Mouse (Mus musculus) hindbrain, postnatal 0 days (tissue): ENCODE measurements at regions not wholly inside any gene's neighbourhood (a gene's known extent, or its start where the extent isn't known, plus 50 kb on each side); places are given as distances from the start of the nearest gene placed in this dataset.
A peak's percentile ranks its signal among the peaks of the same experiment; 100 is the strongest.

ENCODE experiments used
- ATAC-seq: fragments of 200-750 bp; cut with Nextera tagmentation; 2 replicates; pipeline ENCODE4 v1.8.0; 2017; ENCODE audit warnings: mild to moderate bottlenecking, moderate TSS enrichment, moderate library complexity
- DNase-seq: peaks from one replicate; pipeline ENCODE4 v3.0.0-alpha.2; 2015; ENCODE audit warnings: low spot score
- H3K27ac ChIP-seq: fragments of 300-500 bp; sonication (generic); 2 replicates; pipeline ENCODE4 v1.5.1; 2014; ENCODE audit warnings: mild to moderate bottlenecking
- H3K27me3 ChIP-seq: fragments of 300-500 bp; sonication (generic); 2 replicates; pipeline ENCODE4 v1.6.1; 2014; ENCODE audit warnings: low read length, mixed read lengths; ENCODE audit not compliant: insufficient read depth
- H3K36me3 ChIP-seq: fragments of 300-500 bp; sonication (generic); 2 replicates; pipeline ENCODE4 v1.6.1; 2014; ENCODE audit warnings: low read length, mixed read lengths; ENCODE audit not compliant: insufficient read depth
- H3K4me1 ChIP-seq: fragments of 300-500 bp; sonication (generic); 2 replicates; pipeline ENCODE4 v1.6.1; 2014; ENCODE audit warnings: antibody characterized with exemption, low read length, mixed read lengths; ENCODE audit not compliant: insufficient read depth
- H3K4me2 ChIP-seq: fragments of 300-500 bp; sonication (generic); 2 replicates; pipeline ENCODE4 v1.6.1; 2014; ENCODE audit warnings: low read depth, mild to moderate bottlenecking, low read length, moderate library complexity, mixed read lengths
- H3K4me3 ChIP-seq: fragments of 300-500 bp; sonication (generic); 2 replicates; pipeline ENCODE4 v1.5.1; 2014; ENCODE audit warnings: low read length
- H3K9ac ChIP-seq: fragments of 300-500 bp; sonication (generic); replicated peaks from 2 replicates; pipeline ENCODE4 v1.6.1; 2014; ENCODE audit warnings: mild to moderate bottlenecking, low read length, moderate library complexity, mixed read lengths
- H3K9me3 ChIP-seq: fragments of 300-500 bp; sonication (generic); 2 replicates; pipeline ENCODE4 v1.6.1; 2016; ENCODE audit warnings: low read length, mixed read lengths
- CTCF ChIP-seq: IDR thresholded peaks from 2 replicates; pipeline ENCODE4 v1.5.1; 2016; ENCODE audit warnings: antibody characterized with exemption, control low read depth, low read depth
- WGBS: fragments of 180-500 bp; shearing (Covaris S2); extraction: QIAGEN DNeasy Blood & Tissue Kit; methylation state at CpG from one replicate; pipeline ENCODE4 v1.1.7; 2014; 5-methylcytosine and 5-hydroxymethylcytosine counted together

- H3K9me3 ChIP-seq = no peaks in the 10 kb centered on the region
- TF ChIP-seq CTCF = no peak
- WGBS = 38% methylated on average over 2 of the region's 2 CpGs
- DNase-seq (no peak), ATAC-seq (no peak)
- no peak overlapping the region for H3K4me3 ChIP-seq
- H3K4me1 ChIP-seq = no peaks in the 10 kb centered on the region
- H3K9ac ChIP-seq = no peak overlapping the region
- no peak overlapping the region for H3K4me2 ChIP-seq
- no peaks in the 10 kb centered on the region for H3K36me3 ChIP-seq
- no peak overlapping the region for H3K27ac ChIP-seq
- H3K27me3 ChIP-seq = no peaks in the 10 kb centered on the region
These were observed 267.6 kb upstream of the Apob start for GRCm38 (mm10) chr12:7709872-7710271.

DNA sequence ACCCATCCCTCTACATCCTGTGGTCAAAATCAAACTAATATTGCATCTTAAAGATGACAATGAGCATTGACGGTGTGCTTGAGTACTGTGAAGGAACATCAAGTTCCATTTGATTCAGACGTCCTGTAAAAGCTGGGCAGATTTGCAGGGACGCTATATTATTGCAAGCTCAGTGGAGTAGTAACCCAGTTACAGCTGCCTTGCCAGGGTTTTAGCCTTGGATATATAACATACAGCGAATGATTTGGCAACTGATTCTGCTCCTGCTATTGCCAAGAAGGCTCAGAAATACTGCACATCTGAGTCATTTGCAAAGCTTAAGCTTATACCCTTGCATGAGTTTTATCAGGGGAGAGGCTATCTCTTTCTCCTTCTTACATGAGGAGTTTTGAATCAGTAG is 262.4 kb upstream of the Apob start:
- H3K27me3 ChIP-seq = no peaks in the 10 kb centered on the region
- H3K27ac ChIP-seq = no peak overlapping the region
- no peak overlapping the region for H3K4me2 ChIP-seq
- no peaks in the 10 kb centered on the region for H3K36me3 ChIP-seq
- no peaks in the 10 kb centered on the region for H3K4me1 ChIP-seq
- no peak for ATAC-seq
- WGBS = 87% methylated on average over 4 of the region's 4 CpGs
- no peak for TF ChIP-seq CTCF
- H3K9me3 ChIP-seq = no peaks in the 10 kb centered on the region
- DNase-seq = no peak
- no peak overlapping the region for H3K9ac ChIP-seq
- no peak overlapping the region for H3K4me3 ChIP-seq

- WGBS = 59% methylated on average over 2 of the region's 2 CpGs
- no peak overlapping the region for H3K27ac ChIP-seq
- H3K4me1 ChIP-seq = no peaks in the 10 kb centered on the region
- no peaks in the 10 kb centered on the region for H3K27me3 ChIP-seq
- H3K4me3 ChIP-seq = no peak overlapping the region
- H3K36me3 ChIP-seq = no peaks in the 10 kb centered on the region
- DNase-seq (peak; percentile 23), ATAC-seq (no peak)
- no peak overlapping the region for H3K9ac ChIP-seq
- no peaks in the 10 kb centered on the region for H3K9me3 ChIP-seq
- H3K4me2 ChIP-seq = no peak overlapping the region
- no peak for TF ChIP-seq CTCF
These were observed 258.9 kb upstream of the Apob start for GRCm38 (mm10) chr12:7718556-7718955.

- 39% methylated on average over 4 of the region's 4 CpGs for WGBS
These were observed 258.4 kb upstream of the Apob start for GRCm38 (mm10) chr12:7719080-7719479.

DNA sequence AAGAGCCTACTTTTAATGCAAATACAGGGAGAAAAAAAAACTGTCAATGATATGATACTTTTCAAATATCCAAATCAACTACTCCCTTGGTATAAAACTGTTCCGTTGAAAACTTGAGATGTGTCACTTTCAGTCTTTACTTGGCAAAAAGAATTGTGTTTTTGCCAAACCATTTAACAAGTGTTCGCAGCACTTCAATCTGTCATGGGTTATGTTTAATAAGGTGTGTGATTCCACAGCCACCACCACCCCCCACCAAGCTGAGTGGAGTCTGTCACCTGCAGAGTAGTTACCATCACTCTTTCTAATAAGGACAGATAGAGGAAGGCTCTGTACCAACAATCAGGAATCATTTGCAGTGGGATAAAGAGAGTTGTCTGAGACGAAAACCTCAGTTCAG is 252.5 kb upstream of the Apob start:
- no peak for TF ChIP-seq CTCF
- Histone ChIP-seq H3K9ac (no peak overlapping the region), H3K36me3 (no peaks in the 10 kb centered on the region), H3K4me1 (no peaks in the 10 kb centered on the region), H3K9me3 (no peaks in the 10 kb centered on the region), H3K4me2 (no peak overlapping the region), H3K4me3 (no peak overlapping the region), H3K27me3 (no peaks in the 10 kb centered on the region), H3K27ac (no peak overlapping the region)
- WGBS = 61% methylated on average over 3 of the region's 3 CpGs
- ATAC-seq = no peak
- no peak for DNase-seq

More at GRCm38 (mm10) chr12:7719080-7719479, 258.4 kb upstream of the Apob start:
- no peak for TF ChIP-seq CTCF
- H3K36me3 ChIP-seq = no peaks in the 10 kb centered on the region
- H3K4me1 ChIP-seq = no peaks in the 10 kb centered on the region
- H3K9ac ChIP-seq = no peak overlapping the region
- ATAC-seq (no peak), DNase-seq (no peak)
- no peaks in the 10 kb centered on the region for H3K27me3 ChIP-seq
- no peak overlapping the region for H3K4me2 ChIP-seq
- H3K4me3 ChIP-seq = no peak overlapping the region
- H3K9me3 ChIP-seq = no peaks in the 10 kb centered on the region
- H3K27ac ChIP-seq = no peak overlapping the region

DNA sequence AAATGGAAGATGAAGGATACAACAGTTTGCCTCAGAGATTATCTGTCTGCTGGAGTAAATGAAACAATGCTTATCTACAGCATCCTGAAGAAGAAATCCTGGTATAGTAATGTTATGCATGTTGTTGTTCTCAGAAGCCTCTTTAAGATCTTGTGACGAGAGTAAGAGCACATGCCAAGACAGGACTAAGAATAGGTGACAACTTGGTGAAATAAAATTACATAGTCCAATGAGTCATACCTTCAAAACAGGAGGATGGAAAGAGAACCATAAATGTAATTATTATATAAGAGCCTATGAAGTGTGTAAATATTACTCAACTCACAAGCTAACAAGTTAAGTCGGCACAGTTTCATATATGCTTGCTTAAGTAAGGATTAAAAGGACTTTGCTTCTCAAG is 239.4 kb upstream of the Apob start:
- no peaks in the 10 kb centered on the region for H3K36me3 ChIP-seq
- no peak overlapping the region for H3K4me3 ChIP-seq
- H3K9me3 ChIP-seq = no peaks in the 10 kb centered on the region
- H3K9ac ChIP-seq = no peak overlapping the region
- ATAC-seq = no peak
- 86% methylated on average over 2 of the region's 2 CpGs for WGBS
- no peaks in the 10 kb centered on the region for H3K27me3 ChIP-seq
- no peaks in the 10 kb centered on the region for H3K4me1 ChIP-seq
- no peak overlapping the region for H3K27ac ChIP-seq
- TF ChIP-seq CTCF = no peak
- no peak overlapping the region for H3K4me2 ChIP-seq
- no peak for DNase-seq

- H3K4me3 ChIP-seq = no peak overlapping the region
- DNase-seq = no peak
- no peak overlapping the region for H3K4me2 ChIP-seq
- H3K4me1 ChIP-seq = no peaks in the 10 kb centered on the region
- peak; percentile 40 for ATAC-seq
- H3K36me3 ChIP-seq = no peaks in the 10 kb centered on the region
- H3K9ac ChIP-seq = no peak overlapping the region
- WGBS = 54% methylated on average over 3 of the region's 3 CpGs
- no peaks in the 10 kb centered on the region for H3K27me3 ChIP-seq
- H3K27ac ChIP-seq = no peak overlapping the region
- H3K9me3 ChIP-seq = no peaks in the 10 kb centered on the region
- TF ChIP-seq CTCF = no peak
These were observed 238.7 kb upstream of the Apob start for GRCm38 (mm10) chr12:7738629-7739351.
